9 mouse cellular contexts compared by ENCODE assay signal in genomic region chr3:96577566-96577965, GRCm38 (mm10). TPM values are rescaled to one million over a fixed set of nuclear protein-coding genes. Genes with fewer than 3 reads are reported as not detected.
A peak's percentile ranks its signal among the peaks of the same experiment; 100 is the strongest.
DNase-seq lines count a peak whose midpoint lies in the region; ATAC-seq and TF ChIP-seq lines count a peak whose summit lies in the region.
"Had no signal": no experiment of that assay in that cellular context is flagged by ENCODE, and none has a peak within 500 bp of the region (broad histone marks: within the 10 kb centered on the region; RNA-seq: fewer than 3 reads in every experiment).

No protein-coding gene starts in this region.

- no peak overlapping the region for H3K9ac ChIP-seq in hindbrain, postnatal 0 days (replicated peaks; ENCODE audit: low read length)
- 0 out of 2 replicates have a peak overlapping the region, but pooled peaks have one; percentile 43 for H3K9ac ChIP-seq in neural tube, embryonic 13.5 days

- ATAC-seq in hindbrain, postnatal 0 days, result no peak
- no peak for ATAC-seq in neural tube, embryonic 13.5 days (ENCODE audit: low read depth)

- no peak for TF ChIP-seq CTCF in left cerebral cortex, adult 2 months (IDR thresholded peaks at IDR 0.05)
- TF ChIP-seq CTCF in cortical plate, adult 2 months (IDR thresholded peaks at IDR 0.05; ENCODE audit: extremely low read depth, insufficient read depth, low read length), result no peak
- TF ChIP-seq CTCF in hindbrain, postnatal 0 days (IDR thresholded peaks at IDR 0.05; ENCODE audit: low read depth), result no peak

- H3K4me2 ChIP-seq in hindbrain, postnatal 0 days (ENCODE audit: low read depth, low read length), result no peak overlapping the region
- H3K4me2 ChIP-seq in neural tube, embryonic 13.5 days, result peak overlapping the region; percentile 52; the same call in 1 of the 2 replicates

- H3K4me1 ChIP-seq in cortical plate, adult 2 months (ENCODE audit: control insufficient read depth, insufficient read depth, low read length), result peaks cover 6% of the 10 kb centered on the region
- 0 out of 2 replicates have a peak, but pooled peaks cover 4% of the 10 kb centered on the region for H3K4me1 ChIP-seq in hindbrain, postnatal 0 days (ENCODE audit: insufficient read depth, low read length)
- peaks cover 35% of the 10 kb centered on the region for H3K4me1 ChIP-seq in neural tube, embryonic 13.5 days (replicated peaks)

- TF ChIP-seq POLR2A in cortical plate, adult 2 months (IDR thresholded peaks at IDR 0.05; ENCODE audit: extremely low read depth, insufficient read depth, low read length), result no peak

- H3K4me3 ChIP-seq in left cerebral cortex, adult 2 months, result no peak overlapping the region
- H3K4me3 ChIP-seq in cortical plate, adult 2 months (ENCODE audit: insufficient read depth, low read length), result no peak overlapping the region
- H3K4me3 ChIP-seq in hindbrain, postnatal 0 days (ENCODE audit: low read length), result no peak overlapping the region
- no peak overlapping the region for H3K4me3 ChIP-seq in neural tube, embryonic 13.5 days

- WGBS in hindbrain, postnatal 0 days, result 74% methylated on average over 4 of the region's 4 CpGs
- 39% methylated on average over 4 of the region's 4 CpGs for WGBS in neural tube, embryonic 13.5 days

- DNase-seq in left cerebral cortex, adult 2 months (ENCODE audit: extremely low spot score in 1 of 2, low spot score in 2 of 2), result no peak
- DNase-seq in left cerebral cortex, postnatal 25 days (ENCODE audit: low spot score in 2 of 2), result no peak
- DNase-seq in hindbrain, postnatal 0 days (ENCODE audit: low spot score), result no peak
- DNase-seq in cerebellum, postnatal 25 days, result no peak
- no peak for DNase-seq in cerebellum, adult 11-12 months
- no peak for DNase-seq in left cerebral cortex, postnatal 4 days

- peak overlapping the region; percentile 87 for H3K27ac ChIP-seq in left cerebral cortex, adult 2 months
- H3K27ac ChIP-seq in cortical plate, adult 2 months (ENCODE audit: insufficient read depth, low read length), result peak overlapping the region; percentile 90
- peak overlapping the region; percentile 78 for H3K27ac ChIP-seq in hindbrain, postnatal 0 days
- H3K27ac ChIP-seq in neural tube, embryonic 13.5 days (replicated peaks), result peak overlapping the region; percentile 88

- H3K9me3 ChIP-seq in hindbrain, postnatal 0 days (ENCODE audit: low read length), result no peaks in the 10 kb centered on the region
- H3K9me3 ChIP-seq in neural tube, embryonic 13.5 days, result no peaks in the 10 kb centered on the region

- H3K36me3 ChIP-seq in hindbrain, postnatal 0 days (ENCODE audit: insufficient read depth, low read length), result no peaks in the 10 kb centered on the region
- no peaks in the 10 kb centered on the region for H3K36me3 ChIP-seq in neural tube, embryonic 13.5 days

- intact Hi-C loops in left cerebral cortex, adult 2 months (cut with DNase I), result loop anchor here (2.0 to 5.0 kb wide), 2 partner anchors 21 to 75 kb away; partner anchors contain the start of gene Txnip
- intact Hi-C loops in left cerebral cortex, postnatal 25 days (cut with DNase I), result no loop called here
- intact Hi-C loops in left cerebral cortex, postnatal 4 days (cut with DNase I), result no loop called here

- H3K27me3 ChIP-seq in hindbrain, postnatal 0 days (ENCODE audit: insufficient read depth, low read length), result no peaks in the 10 kb centered on the region
- H3K27me3 ChIP-seq in neural tube, embryonic 13.5 days, result peaks cover 8% of the 10 kb centered on the region; the same call in 1 of the 2 replicates

RNA-seq across cellular contexts. Expression of gene Gm16253, which starts 0.8 kb away (rescaled TPM):
- not detected for total RNA-seq in left cerebral cortex, adult 2 months (2021)
- not detected for total RNA-seq in left cerebral cortex, postnatal 25 days (2021)
- not detected in 2 replicates for polyA plus RNA-seq in cortical plate, adult 2 months (2012; rRNA removed)
- not detected in 2 replicates for total RNA-seq in hindbrain, postnatal 0 days (2014; rRNA removed)
- polyA plus RNA-seq in hindbrain, postnatal 0 days (2015; fragmentation: Nextera tagmentation; extraction: Ambion mirVana), result 0.48 and 0.96 TPM in 2 replicates
- polyA plus RNA-seq in neural tube, embryonic 13.5 days (2015; fragmentation: Nextera tagmentation; extraction: Ambion mirVana), result 1.2 and 1.8 TPM in 2 replicates
- total RNA-seq in left cerebral cortex, postnatal 4 days (2021), result not detected
- total RNA-seq: hematopoietic stem cell, adult 5-6 weeks had no signal

RNA-seq across cellular contexts. Expression of gene Polr3gl, which starts 16.4 kb away (rescaled TPM):
- 10 to 100 TPM; 26.6 to 28.1 TPM for total RNA-seq in left cerebral cortex, adult 2 months (2021)
- 10 to 100 TPM; 20.7 to 21.2 TPM for total RNA-seq in left cerebral cortex, postnatal 25 days (2021)
- polyA plus RNA-seq in cortical plate, adult 2 months (2012; rRNA removed), result 44.5 and 55.9 TPM in 2 replicates
- 10.7 and 11.2 TPM in 2 replicates for total RNA-seq in hindbrain, postnatal 0 days (2014; rRNA removed)
- 31.9 and 32.9 TPM in 2 replicates for polyA plus RNA-seq in hindbrain, postnatal 0 days (2015; fragmentation: Nextera tagmentation; extraction: Ambion mirVana)
- polyA plus RNA-seq in neural tube, embryonic 13.5 days (2015; fragmentation: Nextera tagmentation; extraction: Ambion mirVana), result 41.0 and 42.8 TPM in 2 replicates
- 10 to 100 TPM; 28.0 to 28.1 TPM for total RNA-seq in left cerebral cortex, postnatal 4 days (2021)

RNA-seq across cellular contexts. Expression of gene Ankrd34a, which starts 18.9 kb away (rescaled TPM):
- 10 to 100 TPM; 66.8 to 70.3 TPM for total RNA-seq in left cerebral cortex, adult 2 months (2021)
- 10 to 100 TPM; 73.5 to 74.2 TPM for total RNA-seq in left cerebral cortex, postnatal 25 days (2021)
- 61.6 and 61.9 TPM in 2 replicates for polyA plus RNA-seq in cortical plate, adult 2 months (2012; rRNA removed)
- total RNA-seq in hindbrain, postnatal 0 days (2014; rRNA removed), result 26.4 and 29.6 TPM in 2 replicates
- polyA plus RNA-seq in hindbrain, postnatal 0 days (2015; fragmentation: Nextera tagmentation; extraction: Ambion mirVana), result 14.2 and 15.3 TPM in 2 replicates
- 11.0 and 12.6 TPM in 2 replicates for polyA plus RNA-seq in neural tube, embryonic 13.5 days (2015; fragmentation: Nextera tagmentation; extraction: Ambion mirVana)
- total RNA-seq in left cerebral cortex, postnatal 4 days (2021), result 10 to 100 TPM; 32.3 to 33.0 TPM
- total RNA-seq: hematopoietic stem cell, adult 5-6 weeks had no signal

RNA-seq across cellular contexts. Expression of gene Txnip, which starts 19.8 kb away (rescaled TPM):
- 10 to 100 TPM; 22.4 to 28.2 TPM for total RNA-seq in left cerebral cortex, adult 2 months (2021)
- 10 to 100 TPM; 18.3 to 18.5 TPM for total RNA-seq in left cerebral cortex, postnatal 25 days (2021)
- polyA plus RNA-seq in cortical plate, adult 2 months (2012; rRNA removed), result 31.4 and 38.5 TPM in 2 replicates
- total RNA-seq in hindbrain, postnatal 0 days (2014; rRNA removed), result 192 and 222 TPM in 2 replicates
- 133 and 148 TPM in 2 replicates for polyA plus RNA-seq in hindbrain, postnatal 0 days (2015; fragmentation: Nextera tagmentation; extraction: Ambion mirVana)
- 74.7 and 78.0 TPM in 2 replicates for polyA plus RNA-seq in neural tube, embryonic 13.5 days (2015; fragmentation: Nextera tagmentation; extraction: Ambion mirVana)
- total RNA-seq in left cerebral cortex, postnatal 4 days (2021), result 10 to 100 TPM; 65.2 to 69.2 TPM

RNA-seq across cellular contexts. Expression of gene Lix1l, which starts 23.4 kb away (rescaled TPM):
- 10 to 100 TPM; 18.6 to 21.5 TPM for total RNA-seq in left cerebral cortex, adult 2 months (2021)
- 10 to 100 TPM; 18.6 to 20.5 TPM for total RNA-seq in left cerebral cortex, postnatal 25 days (2021)
- 20.9 and 22.7 TPM in 2 replicates for polyA plus RNA-seq in cortical plate, adult 2 months (2012; rRNA removed)
- 45.0 and 48.4 TPM in 2 replicates for total RNA-seq in hindbrain, postnatal 0 days (2014; rRNA removed)
- polyA plus RNA-seq in hindbrain, postnatal 0 days (2015; fragmentation: Nextera tagmentation; extraction: Ambion mirVana), result 3.9 and 5.2 TPM in 2 replicates
- 6.0 and 7.6 TPM in 2 replicates for polyA plus RNA-seq in neural tube, embryonic 13.5 days (2015; fragmentation: Nextera tagmentation; extraction: Ambion mirVana)
- 10 to 100 TPM; 55.2 to 64.1 TPM for total RNA-seq in left cerebral cortex, postnatal 4 days (2021)
